In genomic region chr1:34438381-34439051, GRCm38 (mm10) we compare ENCODE assay signal across 7 mouse cellular contexts. TPM values are rescaled to one million over a fixed set of nuclear protein-coding genes. Genes with fewer than 3 reads are reported as not detected.
A peak's percentile ranks its signal among the peaks of the same experiment; 100 is the strongest.
DNase-seq lines count a peak whose midpoint lies in the region; ATAC-seq lines count a peak whose summit lies in the region.

No protein-coding gene starts in this region.

- no peak for ATAC-seq in megakaryocyte, adult 5-6 weeks (ENCODE audit: poor library complexity, severe bottlenecking)
- ATAC-seq in embryonic facial prominence, embryonic 15.5 days (ENCODE audit: insufficient number of reproducible peaks, low FRiP score, low TSS enrichment, low read depth) = no peak

- peak overlapping the region; percentile 99 for H3K4me3 ChIP-seq in megakaryocyte, embryonic 14.5 days (replicated peaks)
- peak overlapping the region; percentile 71 for H3K4me3 ChIP-seq in embryonic facial prominence, embryonic 15.5 days (replicated peaks)
- H3K4me3 ChIP-seq in limb, embryonic 10.5 days = peak overlapping the region; percentile 81

- no peak overlapping the region for H3K27ac ChIP-seq in embryonic facial prominence, embryonic 15.5 days (replicated peaks)
- peak overlapping the region; percentile 85; the same call in 1 of the 2 replicates for H3K27ac ChIP-seq in limb, embryonic 10.5 days

- 42% methylated on average over 15 of the region's 20 CpGs for WGBS in embryonic facial prominence, embryonic 15.5 days
- WGBS in limb, embryonic 10.5 days = 40% methylated on average over 18 of the region's 20 CpGs

- H3K4me1 ChIP-seq in megakaryocyte, embryonic 14.5 days = peaks cover 47% of the 10 kb centered on the region
- peaks cover 30% of the 10 kb centered on the region for H3K4me1 ChIP-seq in embryonic facial prominence, embryonic 15.5 days
- H3K4me1 ChIP-seq in limb, embryonic 10.5 days = peaks cover 22% of the 10 kb centered on the region

- no peak overlapping the region for H3K9ac ChIP-seq in embryonic facial prominence, embryonic 15.5 days

- peak overlapping the region; percentile 76 for H3K4me2 ChIP-seq in embryonic facial prominence, embryonic 15.5 days (replicated peaks)

- no peak for DNase-seq in limb, embryonic 10.5 days (ENCODE audit: low spot score)
- peak; percentile 15 for DNase-seq in splenic B cell, adult 2 months (ENCODE audit: low read depth, low spot score)
- DNase-seq in urinary bladder, postnatal 10 days (ENCODE audit: low spot score) = no peak
- no peak for DNase-seq in layer of hippocampus, postnatal 14 days (ENCODE audit: low spot score in 2 of 2)

- H3K9me3 ChIP-seq in megakaryocyte, embryonic 14.5 days = no peaks in the 10 kb centered on the region
- H3K9me3 ChIP-seq in embryonic facial prominence, embryonic 15.5 days (replicated peaks) = no peaks in the 10 kb centered on the region
- H3K9me3 ChIP-seq in limb, embryonic 10.5 days (replicated peaks) = no peaks in the 10 kb centered on the region

- peaks cover 27% of the 10 kb centered on the region for H3K36me3 ChIP-seq in megakaryocyte, embryonic 14.5 days (replicated peaks; ENCODE audit: low read length)
- H3K36me3 ChIP-seq in embryonic facial prominence, embryonic 15.5 days = peaks cover 14% of the 10 kb centered on the region
- peaks cover 32% of the 10 kb centered on the region for H3K36me3 ChIP-seq in limb, embryonic 10.5 days
- H3K36me3 ChIP-seq in splenic B cell, adult 2 months (ENCODE audit: control insufficient read depth, insufficient read depth, low read length, poor library complexity, severe bottlenecking) = peaks cover 9% of the 10 kb centered on the region

- no peaks in the 10 kb centered on the region for H3K27me3 ChIP-seq in megakaryocyte, embryonic 14.5 days (replicated peaks)
- H3K27me3 ChIP-seq in embryonic facial prominence, embryonic 15.5 days = no peaks in the 10 kb centered on the region
- no peaks in the 10 kb centered on the region for H3K27me3 ChIP-seq in limb, embryonic 10.5 days (ENCODE audit: low read depth, poor library complexity, severe bottlenecking)
- no peaks in the 10 kb centered on the region for H3K27me3 ChIP-seq in splenic B cell, adult 2 months (ENCODE audit: control insufficient read depth, insufficient read depth, low read length, poor library complexity, severe bottlenecking)

RNA-seq across cellular contexts. Expression of gene Ccdc115, which starts 1.0 kb away (rescaled TPM):
- 10.1 and 36.5 TPM in 2 replicates for polyA plus RNA-seq in megakaryocyte, embryonic 14.5 days (2012; ENCODE audit: insufficient read depth, low replicate concordance)
- 47.7 and 48.0 TPM in 2 replicates for total RNA-seq in megakaryocyte, adult 5-6 weeks (2015)
- 42.1 and 55.3 TPM in 2 replicates for total RNA-seq in megakaryocyte, adult 5-6 weeks (2017)
- polyA plus RNA-seq in embryonic facial prominence, embryonic 15.5 days (2015; fragmentation: Nextera tagmentation; extraction: Ambion mirVana) = 57.3 and 58.4 TPM in 2 replicates
- polyA plus RNA-seq in limb, embryonic 10.5 days (2016; fragmentation: Nextera tagmentation; extraction: Ambion mirVana) = 52.0 and 55.9 TPM in 2 replicates
- 10 to 100 TPM; 19.7 to 19.9 TPM for total RNA-seq in layer of hippocampus, postnatal 14 days (2021)

RNA-seq across cellular contexts. Expression of gene Imp4, which starts 1.1 kb away (rescaled TPM):
- 11.7 and 61.2 TPM in 2 replicates for polyA plus RNA-seq in megakaryocyte, embryonic 14.5 days (2012; ENCODE audit: insufficient read depth, low replicate concordance)
- 29.1 and 30.6 TPM in 2 replicates for total RNA-seq in megakaryocyte, adult 5-6 weeks (2015)
- 13.3 and 14.7 TPM in 2 replicates for total RNA-seq in megakaryocyte, adult 5-6 weeks (2017)
- polyA plus RNA-seq in embryonic facial prominence, embryonic 15.5 days (2015; fragmentation: Nextera tagmentation; extraction: Ambion mirVana) = 69.0 and 69.7 TPM in 2 replicates
- polyA plus RNA-seq in limb, embryonic 10.5 days (2016; fragmentation: Nextera tagmentation; extraction: Ambion mirVana) = 126 and 158 TPM in 2 replicates
- 10 to 100 TPM; 25.0 to 28.5 TPM for total RNA-seq in layer of hippocampus, postnatal 14 days (2021)

RNA-seq across cellular contexts. Expression of gene Ptpn18, which starts 21.0 kb away (rescaled TPM):
- polyA plus RNA-seq in megakaryocyte, embryonic 14.5 days (2012; ENCODE audit: insufficient read depth, low replicate concordance) = 398 and 732 TPM in 2 replicates
- total RNA-seq in megakaryocyte, adult 5-6 weeks (2015) = 74.4 and 86.1 TPM in 2 replicates
- 415 and 428 TPM in 2 replicates for total RNA-seq in megakaryocyte, adult 5-6 weeks (2017)
- 19.3 and 21.0 TPM in 2 replicates for polyA plus RNA-seq in embryonic facial prominence, embryonic 15.5 days (2015; fragmentation: Nextera tagmentation; extraction: Ambion mirVana)
- 6.7 and 7.8 TPM in 2 replicates for polyA plus RNA-seq in limb, embryonic 10.5 days (2016; fragmentation: Nextera tagmentation; extraction: Ambion mirVana)
- 1 to 10 TPM; 3.4 to 5.2 TPM for total RNA-seq in layer of hippocampus, postnatal 14 days (2021)

RNA-seq across cellular contexts. Expression of gene Prss39, which starts 59.7 kb away (rescaled TPM):
- 0.17 TPM in 1 of 2 replicates, not detected in the other for polyA plus RNA-seq in megakaryocyte, embryonic 14.5 days (2012; ENCODE audit: insufficient read depth, low replicate concordance)
- 0.21 TPM in 1 of 2 replicates, not detected in the other for total RNA-seq in megakaryocyte, adult 5-6 weeks (2015)
- not detected in 2 replicates for total RNA-seq in megakaryocyte, adult 5-6 weeks (2017)
- not detected in 2 replicates for polyA plus RNA-seq in embryonic facial prominence, embryonic 15.5 days (2015; fragmentation: Nextera tagmentation; extraction: Ambion mirVana)
- not detected in 2 replicates for polyA plus RNA-seq in limb, embryonic 10.5 days (2016; fragmentation: Nextera tagmentation; extraction: Ambion mirVana)
- total RNA-seq in layer of hippocampus, postnatal 14 days (2021) = not detected

Comparison
In these comparisons a context has a peak if more than half of its experiments do, and no peak if none do; other contexts are left out.
1. RNA of gene Ptpn18, which starts 21.0 kb away (polyA plus RNA-seq): 398 to 732 TPM in megakaryocyte, embryonic 14.5 days; 19.3 to 21.0 TPM in embryonic facial prominence, embryonic 15.5 days and 6.7 to 7.8 TPM in limb, embryonic 10.5 days; every median in the first group is over 10 times any median in the second.
2. Peak in every context shown above with its lines, with median percentiles within 50 percentile points of each other: H3K4me3 ChIP-seq.